Mouse (Mus musculus) cerebellum, adult 11 months (tissue): ENCODE data around the gene Hsd11b2.
A peak's percentile ranks its signal among the peaks of the same experiment; 100 is the strongest.

ENCODE experiments used
- DNase-seq: peaks from one replicate; pipeline ENCODE4 v3.0.0; 2022

Hsd11b2 gene

GRCm38 (mm10) chr8:105518436-105519313 is at the start of gene Hsd11b2:
Hsd11b2 (plus strand) TSS chr8:105518755.
- DNase-seq = no peak

- peak; percentile 73 for DNase-seq
These were observed 49.4 kb upstream of the Hsd11b2 start for GRCm38 (mm10) chr8:105469041-105469695.

GRCm38 (mm10) chr8:105469816-105470215 is 48.7 kb upstream of the Hsd11b2 start:
- DNase-seq = no peak

GRCm38 (mm10) chr8:105470262-105470661 is 48.3 kb upstream of the Hsd11b2 start:
- no peak for DNase-seq

- no peak for DNase-seq
These were observed 47.8 kb upstream of the Hsd11b2 start for GRCm38 (mm10) chr8:105470681-105471313.

GRCm38 (mm10) chr8:105471314-105472015 is 47.1 kb upstream of the Hsd11b2 start, which contains the start of gene Tppp3:
Tppp3 (minus strand) TSS chr8:105471526.
- peak; percentile 91 for DNase-seq

GRCm38 (mm10) chr8:105472414-105472932 is 46.1 kb upstream of the Hsd11b2 start:
- DNase-seq = no peak

GRCm38 (mm10) chr8:105472983-105473382 is 45.6 kb upstream of the Hsd11b2 start:
- no peak for DNase-seq

GRCm38 (mm10) chr8:105473816-105474606 is 44.5 kb upstream of the Hsd11b2 start:
- DNase-seq = no peak

- no peak for DNase-seq
These were observed 43.9 kb upstream of the Hsd11b2 start for GRCm38 (mm10) chr8:105474680-105475079.

GRCm38 (mm10) chr8:105475254-105475653 is 43.3 kb upstream of the Hsd11b2 start:
- DNase-seq = no peak

- DNase-seq = no peak
These were observed 42.8 kb upstream of the Hsd11b2 start for GRCm38 (mm10) chr8:105475742-105476141.

GRCm38 (mm10) chr8:105476161-105476560 is 42.4 kb upstream of the Hsd11b2 start:
- DNase-seq = no peak

GRCm38 (mm10) chr8:105476628-105477413 is 41.7 kb upstream of the Hsd11b2 start:
- DNase-seq = peak; percentile 75

- DNase-seq = no peak
These were observed 40.8 kb upstream of the Hsd11b2 start for GRCm38 (mm10) chr8:105477792-105478191.

- DNase-seq = no peak
These were observed 37.5 kb upstream of the Hsd11b2 start for GRCm38 (mm10) chr8:105481013-105481412.

- no peak for DNase-seq
These were observed 37.1 kb upstream of the Hsd11b2 start for GRCm38 (mm10) chr8:105481453-105481852.

- no peak for DNase-seq
These were observed 36.4 kb upstream of the Hsd11b2 start for GRCm38 (mm10) chr8:105482123-105482522.

- DNase-seq = no peak
These were observed 35.1 kb upstream of the Hsd11b2 start for GRCm38 (mm10) chr8:105483212-105484029.

- DNase-seq = no peak
These were observed 34.6 kb upstream of the Hsd11b2 start for GRCm38 (mm10) chr8:105484030-105484368.
